In the genomic region with DNA sequence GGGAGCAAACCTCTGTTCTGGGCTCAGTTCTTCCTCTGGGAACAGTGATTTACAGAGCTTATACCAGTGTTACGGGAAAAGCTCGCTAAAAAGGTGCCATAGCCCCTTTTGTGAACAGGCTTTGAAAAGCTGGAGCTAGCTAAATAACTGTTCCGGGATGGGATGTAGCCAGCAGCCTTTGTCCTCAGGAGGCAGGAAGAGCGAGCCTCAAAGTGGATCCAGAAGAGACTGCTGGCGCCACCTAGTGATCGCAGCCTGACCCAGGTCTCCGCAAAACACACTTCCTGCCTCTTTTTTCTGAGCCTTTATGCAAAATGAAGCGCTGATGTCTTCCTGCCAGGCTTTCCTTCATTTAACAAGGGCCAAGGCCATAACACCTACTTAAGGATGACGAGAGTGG, we compare ENCODE assay signal across 8 mouse cellular contexts. TPM values are rescaled to one million over a fixed set of nuclear protein-coding genes. Genes with fewer than 3 reads are reported as not detected.
DNase-seq lines count a peak whose midpoint lies in the region; TF ChIP-seq lines count a peak whose summit lies in the region.

No protein-coding gene starts in this region.

- no peaks in the 10 kb centered on the region for H3K9me3 ChIP-seq in megakaryocyte, embryonic 14.5 days

- intact Hi-C loops in gastrocnemius, adult 2 months (cut with DNase I): no loop called here

- peak; percentile 95; the same call in 1 of the 2 replicates for TF ChIP-seq CTCF in gastrocnemius, adult 2 months (IDR thresholded peaks at IDR 0.05)

- peaks cover 89% of the 10 kb centered on the region for H3K4me1 ChIP-seq in megakaryocyte, embryonic 14.5 days

- H3K27me3 ChIP-seq in megakaryocyte, embryonic 14.5 days (replicated peaks): no peaks in the 10 kb centered on the region

- DNase-seq in WW6 (ENCODE audit: low read depth, low spot score): peak; percentile 63
- DNase-seq in cerebellum, postnatal 4 days (ENCODE audit: low spot score in 2 of 2): peak; percentile 78 to 90
- DNase-seq in gastrocnemius, adult 2 months: peak; percentile 90
- DNase-seq in hindlimb bud, embryonic 11.5 days (ENCODE audit: extremely low spot score, low read depth, low spot score): peak; percentile 85
- DNase-seq in left cerebral cortex, adult 8-10 months (ENCODE audit: low spot score in 2 of 2): peak; percentile 74 to 75
- DNase-seq in right cerebral cortex, postnatal 10 days (ENCODE audit: low spot score in 2 of 2): peak; percentile 91 to 93
- DNase-seq in urinary bladder, postnatal 25 days (ENCODE audit: low spot score): peak; percentile 87

- peak overlapping the region; percentile 70 for H3K4me3 ChIP-seq in gastrocnemius, adult 2 months
- H3K4me3 ChIP-seq in megakaryocyte, embryonic 14.5 days (replicated peaks): peak overlapping the region; percentile 86

- H3K36me3 ChIP-seq in megakaryocyte, embryonic 14.5 days (replicated peaks; ENCODE audit: low read length): peaks cover 50% of the 10 kb centered on the region

- H3K27ac ChIP-seq in gastrocnemius, adult 2 months: peak overlapping the region; percentile 81

RNA-seq across cellular contexts. Expression of a gene that starts 2.3 kb away (rescaled TPM):
- total RNA-seq in gastrocnemius, adult 2 months (2021): 100 to 1,000 TPM; 128 to 132 TPM
- 100 to 1,000 TPM; 181 to 219 (median 206) TPM for total RNA-seq in left cerebral cortex, adult 8-10 months (2022)
- polyA plus RNA-seq in megakaryocyte, embryonic 14.5 days (2012; ENCODE audit: insufficient read depth, low replicate concordance): 9.8 and 16.8 TPM in 2 replicates

RNA-seq across cellular contexts. Expression of a gene that starts 2.7 kb away (rescaled TPM):
- 1 to 10 TPM; 3.0 to 4.5 TPM for total RNA-seq in gastrocnemius, adult 2 months (2021)
- total RNA-seq in left cerebral cortex, adult 8-10 months (2022): 10 to 100 TPM; 17.4 to 19.9 (median 19.3) TPM
- 3.5 and 7.3 TPM in 2 replicates for polyA plus RNA-seq in megakaryocyte, embryonic 14.5 days (2012; ENCODE audit: insufficient read depth, low replicate concordance)

RNA-seq across cellular contexts. Expression of a gene that starts 25.6 kb away (rescaled TPM):
- 1 to 10 TPM; 1.5 TPM for total RNA-seq in gastrocnemius, adult 2 months (2021)
- total RNA-seq in left cerebral cortex, adult 8-10 months (2022): 10 to 100 TPM; 13.8 to 15.5 (median 14.5) TPM
- 2.5 and 5.2 TPM in 2 replicates for polyA plus RNA-seq in megakaryocyte, embryonic 14.5 days (2012; ENCODE audit: insufficient read depth, low replicate concordance)

RNA-seq across cellular contexts. Expression of a gene that starts 25.8 kb away (rescaled TPM):
- total RNA-seq in gastrocnemius, adult 2 months (2021): 1 to 10 TPM; 6.3 to 6.4 TPM
- 10 to 100 TPM; 12.4 to 13.2 (median 12.8) TPM for total RNA-seq in left cerebral cortex, adult 8-10 months (2022)
- 19.0 and 19.6 TPM in 2 replicates for polyA plus RNA-seq in megakaryocyte, embryonic 14.5 days (2012; ENCODE audit: insufficient read depth, low replicate concordance)

RNA-seq across cellular contexts. Expression of a gene that starts 31.2 kb away (rescaled TPM):
- total RNA-seq in gastrocnemius, adult 2 months (2021): not detected
- total RNA-seq in left cerebral cortex, adult 8-10 months (2022): under 1 TPM; 0.39 to 0.77 (median 0.47) TPM
- polyA plus RNA-seq in megakaryocyte, embryonic 14.5 days (2012; ENCODE audit: insufficient read depth, low replicate concordance): 0.46 TPM in 1 of 2 replicates, not detected in the other

Comparison
In these comparisons a context has a peak if more than half of its experiments do, and no peak if none do; other contexts are left out.
1. Peak in every context shown above with its lines: DNase-seq, H3K4me3 ChIP-seq and H3K27ac ChIP-seq.
2. RNA of a gene that starts 25.6 kb away (total RNA-seq): 13.8 to 15.5 TPM in left cerebral cortex, adult 8-10 months; 1.5 TPM in gastrocnemius, adult 2 months; every median in the first group is over 4 times any median in the second.